Mouse (Mus musculus): ENCODE results near the gene Otp.

Gene Otp

GRCm38 (mm10) chr13:94873111-94874038 lies 2.0 kb upstream of the Otp start:
- CTCF ChIA-PET = no interaction called here

- CTCF ChIA-PET = interaction anchor here (0.7 kb wide), 1 partner anchor 9 kb away, joined by 3 read pairs; no protein-coding TSS in a partner anchor
These were observed 1.4 kb upstream of the Otp start for GRCm38 (mm10) chr13:94874039-94874425.

GRCm38 (mm10) chr13:94874656-94875395 lies 576 bp upstream of the Otp start:
- CTCF ChIA-PET = interaction anchor here (0.7 kb wide), 1 partner anchor 9 kb away, joined by 3 read pairs; no protein-coding TSS in a partner anchor

GRCm38 (mm10) chr13:94876286-94877210 lies 1.1 kb downstream of the Otp start:
- CTCF ChIA-PET = no interaction called here

GRCm38 (mm10) chr13:94877211-94877590 lies 1.8 kb downstream of the Otp start:
- CTCF ChIA-PET = interaction anchor here (0.6 kb wide), 1 partner anchor 1232 kb away, joined by 7 read pairs; no protein-coding TSS in a partner anchor

GRCm38 (mm10) chr13:94877991-94878745 lies 2.8 kb downstream of the Otp start:
- CTCF ChIA-PET = interaction anchor here (0.6 kb wide), 1 partner anchor 1233 kb away, joined by 7 read pairs; no protein-coding TSS in a partner anchor

- CTCF ChIA-PET = no interaction called here
These were observed 5.8 kb downstream of the Otp start for GRCm38 (mm10) chr13:94881201-94881600.

- CTCF ChIA-PET = no interaction called here
These were observed 6.8 kb downstream of the Otp start for GRCm38 (mm10) chr13:94882221-94882620.

- CTCF ChIA-PET = no interaction called here
These were observed 7.3 kb downstream of the Otp start for GRCm38 (mm10) chr13:94882711-94883145.

GRCm38 (mm10) chr13:94883163-94883965 lies 8.0 kb downstream of the Otp start:
- CTCF ChIA-PET = interaction anchor here (0.5 kb wide), 1 partner anchor 9 kb away, joined by 3 read pairs; no protein-coding TSS in a partner anchor

GRCm38 (mm10) chr13:94883966-94884960 lies 8.9 kb downstream of the Otp start:
- CTCF ChIA-PET = interaction anchor here (0.5 kb wide), 1 partner anchor 10 kb away, joined by 3 read pairs; no protein-coding TSS in a partner anchor

- CTCF ChIA-PET = no interaction called here
These were observed 10.2 kb downstream of the Otp start for GRCm38 (mm10) chr13:94885291-94886235.

- CTCF ChIA-PET = no interaction called here
These were observed 32.4 kb downstream of the Otp start for GRCm38 (mm10) chr13:94907841-94908240.

GRCm38 (mm10) chr13:94912961-94913360 lies 37.6 kb downstream of the Otp start:
- CTCF ChIA-PET = no interaction called here

GRCm38 (mm10) chr13:94915654-94916053 lies 40.3 kb downstream of the Otp start:
- CTCF ChIA-PET = no interaction called here

GRCm38 (mm10) chr13:94928086-94928485 lies 52.7 kb downstream of the Otp start:
- CTCF ChIA-PET = no interaction called here
